Mouse (Mus musculus): Measurements from ENCODE around the gene Cept1. TPM values are rescaled to one million over a fixed set of nuclear protein-coding genes. Genes with fewer than 3 reads are reported as not detected.

The Cept1 gene
- polyA plus RNA-seq, 1 experiment from 2014 or later: 50.6 TPM

DNA sequence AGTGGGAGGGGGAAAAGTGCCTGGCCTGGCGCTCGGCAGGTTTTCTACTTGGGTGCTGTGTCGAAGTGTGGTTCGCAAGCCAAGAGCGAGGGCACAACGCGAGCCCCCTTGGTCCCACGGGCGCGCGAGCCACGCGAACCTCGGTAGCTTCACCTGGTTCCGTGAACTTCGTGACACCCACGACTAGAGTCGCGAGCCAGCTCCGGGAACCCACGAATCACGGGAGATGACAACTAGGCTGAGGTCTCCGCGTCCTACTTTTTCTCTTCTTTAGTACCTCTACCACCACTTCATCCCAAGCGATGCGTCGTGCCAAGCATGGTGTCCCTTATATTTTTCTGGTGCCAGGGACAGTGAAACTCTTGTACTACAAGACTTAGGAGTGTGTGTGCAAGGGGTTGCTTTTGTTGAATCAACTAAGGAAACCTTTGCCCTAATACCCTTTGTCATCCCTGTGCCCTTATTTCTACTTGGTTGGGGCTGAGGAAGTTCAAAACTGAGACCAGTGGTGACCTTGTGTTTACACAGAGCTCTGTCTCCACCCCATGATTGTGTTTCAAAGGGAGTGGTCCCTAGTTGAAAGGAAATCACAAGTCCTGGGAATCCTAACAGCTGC, 430 bp upstream of the Cept1 start:
- 0% methylated on average over 27 of the region's 27 CpGs for WGBS
- ATAC-seq (ENCODE audit: insufficient read depth, low FRiP score, low TSS enrichment): peak; percentile 35

GRCm38 (mm10) chr3:106544721-106545316, 2.8 kb downstream of the Cept1 start:
- no peak overlapping the region for H3K27ac ChIP-seq (ENCODE audit: low read depth, low read length)
- H3K9ac ChIP-seq (ENCODE audit: low read length): no peak overlapping the region
- WGBS: 93% methylated on average over 8 of the region's 8 CpGs
- DNase-seq (ENCODE audit: low spot score) (no peak), ATAC-seq (ENCODE audit: insufficient read depth, low FRiP score, low TSS enrichment) (no peak)
- no peak overlapping the region for H3K4me2 ChIP-seq (ENCODE audit: low read depth)
- no peaks in the 10 kb centered on the region for H3K9me3 ChIP-seq (ENCODE audit: control insufficient read depth, low read length)
- H3K4me1 ChIP-seq (ENCODE audit: control insufficient read depth, insufficient read depth, low read length): peaks cover 6% of the 10 kb centered on the region; the same call in 1 of the 2 replicates
- no peaks in the 10 kb centered on the region for H3K27me3 ChIP-seq (ENCODE audit: control insufficient read depth, insufficient read depth, low read length)
- no peak overlapping the region for H3K4me3 ChIP-seq (ENCODE audit: low read depth, low read length)
- H3K36me3 ChIP-seq (ENCODE audit: control insufficient read depth, insufficient read depth, low read length): no peaks in the 10 kb centered on the region

More for the DNA sequence above, 430 bp upstream of the Cept1 start:
- Histone ChIP-seq H3K36me3 (ENCODE audit: control insufficient read depth, insufficient read depth, low read length) (no peaks in the 10 kb centered on the region), H3K27ac (ENCODE audit: low read depth, low read length) (peak overlapping the region; percentile 90), H3K4me3 (ENCODE audit: low read depth, low read length) (peak overlapping the region; percentile 72), H3K4me1 (ENCODE audit: control insufficient read depth, insufficient read depth, low read length) (peaks cover 6% of the 10 kb centered on the region; the same call in 1 of the 2 replicates), H3K4me2 (ENCODE audit: low read depth) (peak overlapping the region; percentile 58), H3K9ac (ENCODE audit: low read length) (peak overlapping the region; percentile 90), H3K9me3 (ENCODE audit: control insufficient read depth, low read length) (no peaks in the 10 kb centered on the region), H3K27me3 (ENCODE audit: control insufficient read depth, insufficient read depth, low read length) (no peaks in the 10 kb centered on the region)
- peak; percentile 39 for DNase-seq (ENCODE audit: low spot score)

DNA sequence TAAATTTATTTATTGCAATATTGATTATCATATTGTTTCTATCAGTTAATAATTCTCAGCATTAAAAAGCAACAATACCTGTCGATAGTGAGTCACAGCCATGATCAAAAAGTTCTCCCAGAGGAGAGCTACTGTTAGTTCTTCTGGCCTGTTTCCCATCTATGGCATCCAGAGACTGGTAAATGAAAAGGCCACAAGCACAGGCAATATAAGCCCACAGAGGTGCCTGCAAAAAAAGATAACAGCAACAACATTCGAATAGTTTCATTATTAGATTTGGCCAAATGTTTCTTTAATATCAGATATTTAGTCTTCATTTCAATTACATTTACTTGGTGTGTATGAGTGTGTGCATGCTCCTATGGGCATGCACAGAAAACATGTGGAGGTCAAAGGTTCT, 14.3 kb downstream of the Cept1 start:
- H3K9me3 ChIP-seq (ENCODE audit: control insufficient read depth, low read length): no peaks in the 10 kb centered on the region
- H3K4me3 ChIP-seq (ENCODE audit: low read depth, low read length): no peak overlapping the region
- ATAC-seq (ENCODE audit: insufficient read depth, low FRiP score, low TSS enrichment) (no peak), DNase-seq (ENCODE audit: low spot score) (no peak)
- WGBS: 91% methylated on average over 2 of the region's 2 CpGs
- H3K36me3 ChIP-seq (ENCODE audit: control insufficient read depth, insufficient read depth, low read length): 0 out of 2 replicates have a peak, but pooled peaks cover 1% of the 10 kb centered on the region
- no peak overlapping the region for H3K9ac ChIP-seq (ENCODE audit: low read length)
- no peaks in the 10 kb centered on the region for H3K27me3 ChIP-seq (ENCODE audit: control insufficient read depth, insufficient read depth, low read length)
- H3K4me1 ChIP-seq (ENCODE audit: control insufficient read depth, insufficient read depth, low read length): no peaks in the 10 kb centered on the region
- H3K4me2 ChIP-seq (ENCODE audit: low read depth): no peak overlapping the region
- no peak overlapping the region for H3K27ac ChIP-seq (ENCODE audit: low read depth, low read length)

GRCm38 (mm10) chr3:106528032-106528431, 19.6 kb downstream of the Cept1 start:
- Histone ChIP-seq H3K4me3 (ENCODE audit: low read depth, low read length) (no peak overlapping the region), H3K4me2 (ENCODE audit: low read depth) (no peak overlapping the region), H3K4me1 (ENCODE audit: control insufficient read depth, insufficient read depth, low read length) (no peaks in the 10 kb centered on the region), H3K9ac (ENCODE audit: low read length) (no peak overlapping the region), H3K9me3 (ENCODE audit: control insufficient read depth, low read length) (no peaks in the 10 kb centered on the region), H3K27me3 (ENCODE audit: control insufficient read depth, insufficient read depth, low read length) (no peaks in the 10 kb centered on the region), H3K36me3 (ENCODE audit: control insufficient read depth, insufficient read depth, low read length) (no peaks in the 10 kb centered on the region), H3K27ac (ENCODE audit: low read depth, low read length) (no peak overlapping the region)
- WGBS: 94% methylated on average over 2 of the region's 2 CpGs
- no peak for ATAC-seq (ENCODE audit: insufficient read depth, low FRiP score, low TSS enrichment)
- DNase-seq (ENCODE audit: low spot score): no peak

DNA sequence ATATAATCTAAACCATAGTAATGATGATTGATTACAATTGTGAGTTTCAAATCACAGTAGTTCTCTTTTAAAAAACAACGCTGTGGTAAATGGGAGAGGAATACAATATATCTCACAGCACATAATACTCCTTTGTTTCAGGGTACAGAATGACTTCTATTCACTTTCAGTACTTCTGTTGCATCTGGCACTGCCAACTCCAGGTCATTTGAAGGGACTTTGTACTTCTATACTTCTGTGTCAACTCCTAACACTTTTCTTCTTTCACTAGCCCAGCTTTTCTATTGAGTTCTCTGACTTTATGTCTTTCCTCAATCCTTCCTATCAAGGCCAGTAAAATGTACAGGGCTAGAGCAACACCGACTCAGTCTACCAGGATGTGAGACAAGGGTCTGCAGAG, 21.2 kb downstream of the Cept1 start:
- H3K4me3 ChIP-seq (ENCODE audit: low read depth, low read length): no peak overlapping the region
- H3K36me3 ChIP-seq (ENCODE audit: control insufficient read depth, insufficient read depth, low read length): no peaks in the 10 kb centered on the region
- no peaks in the 10 kb centered on the region for H3K27me3 ChIP-seq (ENCODE audit: control insufficient read depth, insufficient read depth, low read length)
- H3K9me3 ChIP-seq (ENCODE audit: control insufficient read depth, low read length): no peaks in the 10 kb centered on the region
- DNase-seq (ENCODE audit: low spot score) (no peak), ATAC-seq (ENCODE audit: insufficient read depth, low FRiP score, low TSS enrichment) (no peak)
- 78% methylated on average over 2 of the region's 2 CpGs for WGBS
- H3K27ac ChIP-seq (ENCODE audit: low read depth, low read length): no peak overlapping the region
- no peak overlapping the region for H3K4me2 ChIP-seq (ENCODE audit: low read depth)
- H3K4me1 ChIP-seq (ENCODE audit: control insufficient read depth, insufficient read depth, low read length): no peaks in the 10 kb centered on the region
- no peak overlapping the region for H3K9ac ChIP-seq (ENCODE audit: low read length)

- DNase-seq (ENCODE audit: low spot score) (no peak), ATAC-seq (ENCODE audit: insufficient read depth, low FRiP score, low TSS enrichment) (no peak)
- Histone ChIP-seq H3K9me3 (ENCODE audit: control insufficient read depth, low read length) (no peaks in the 10 kb centered on the region), H3K36me3 (ENCODE audit: control insufficient read depth, insufficient read depth, low read length) (no peaks in the 10 kb centered on the region), H3K9ac (ENCODE audit: low read length) (no peak overlapping the region), H3K4me3 (ENCODE audit: low read depth, low read length) (no peak overlapping the region), H3K4me1 (ENCODE audit: control insufficient read depth, insufficient read depth, low read length) (no peaks in the 10 kb centered on the region), H3K27me3 (ENCODE audit: control insufficient read depth, insufficient read depth, low read length) (no peaks in the 10 kb centered on the region), H3K27ac (ENCODE audit: low read depth, low read length) (no peak overlapping the region), H3K4me2 (ENCODE audit: low read depth) (no peak overlapping the region)
- 93% methylated on average over 1 of the region's 1 CpGs for WGBS
These were observed 24.9 kb downstream of the Cept1 start for GRCm38 (mm10) chr3:106522730-106523129.

GRCm38 (mm10) chr3:106515016-106515415, 32.6 kb downstream of the Cept1 start:
- Histone ChIP-seq H3K4me2 (ENCODE audit: low read depth) (no peak overlapping the region), H3K4me1 (ENCODE audit: control insufficient read depth, insufficient read depth, low read length) (no peaks in the 10 kb centered on the region), H3K4me3 (ENCODE audit: low read depth, low read length) (no peak overlapping the region), H3K9ac (ENCODE audit: low read length) (no peak overlapping the region), H3K9me3 (ENCODE audit: control insufficient read depth, low read length) (no peaks in the 10 kb centered on the region), H3K27me3 (ENCODE audit: control insufficient read depth, insufficient read depth, low read length) (no peaks in the 10 kb centered on the region), H3K36me3 (ENCODE audit: control insufficient read depth, insufficient read depth, low read length) (no peaks in the 10 kb centered on the region), H3K27ac (ENCODE audit: low read depth, low read length) (no peak overlapping the region)
- no peak for DNase-seq (ENCODE audit: low spot score)
- no peak for ATAC-seq (ENCODE audit: insufficient read depth, low FRiP score, low TSS enrichment)
- 88% methylated on average over 6 of the region's 6 CpGs for WGBS

DNA sequence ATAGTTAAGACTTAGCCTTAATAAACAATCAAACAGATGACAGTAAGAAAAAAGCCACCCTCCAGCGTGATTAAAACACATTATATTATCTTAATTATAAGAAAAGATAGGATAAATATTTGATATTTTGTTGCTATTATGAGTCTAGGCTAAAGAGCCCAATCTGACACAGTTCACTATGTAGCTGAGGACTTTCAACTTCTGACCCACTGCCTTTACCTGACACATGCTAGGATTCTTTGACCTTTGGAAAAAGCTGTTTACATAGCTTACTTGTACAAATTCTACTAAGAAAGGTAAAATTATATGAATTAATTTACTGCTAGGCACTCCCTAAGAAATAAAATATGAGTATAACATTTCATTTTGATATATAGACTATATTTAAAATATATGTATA, 36.9 kb downstream of the Cept1 start:
- Histone ChIP-seq H3K4me2 (ENCODE audit: low read depth) (no peak overlapping the region), H3K9me3 (ENCODE audit: control insufficient read depth, low read length) (no peaks in the 10 kb centered on the region), H3K36me3 (ENCODE audit: control insufficient read depth, insufficient read depth, low read length) (no peaks in the 10 kb centered on the region), H3K4me1 (ENCODE audit: control insufficient read depth, insufficient read depth, low read length) (no peaks in the 10 kb centered on the region), H3K27ac (ENCODE audit: low read depth, low read length) (no peak overlapping the region), H3K27me3 (ENCODE audit: control insufficient read depth, insufficient read depth, low read length) (no peaks in the 10 kb centered on the region), H3K9ac (ENCODE audit: low read length) (no peak overlapping the region), H3K4me3 (ENCODE audit: low read depth, low read length) (no peak overlapping the region)
- WGBS: 94% methylated on average over 1 of the region's 1 CpGs
- ATAC-seq (ENCODE audit: insufficient read depth, low FRiP score, low TSS enrichment): no peak
- no peak for DNase-seq (ENCODE audit: low spot score)

DNA sequence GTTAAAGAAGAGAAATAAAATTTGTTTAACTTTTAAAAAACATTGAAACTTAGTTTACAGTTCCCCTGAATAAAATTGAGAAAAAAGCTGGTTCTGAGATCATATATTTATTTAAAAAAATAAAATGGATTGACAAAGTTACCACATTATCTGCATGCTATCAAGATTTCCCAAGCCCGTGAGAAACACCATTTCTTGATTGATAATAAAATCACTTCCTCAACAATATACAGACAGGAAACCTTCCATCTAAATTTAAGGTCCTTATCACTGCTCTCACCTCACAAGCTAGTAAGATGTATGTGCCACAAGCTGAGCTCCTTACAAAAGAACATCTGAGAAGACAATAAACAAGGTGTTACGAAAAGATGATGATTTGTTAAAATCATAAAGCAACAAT, 44.7 kb downstream of the Cept1 start:
- no peak overlapping the region for H3K9ac ChIP-seq (ENCODE audit: low read length)
- no peak for ATAC-seq (ENCODE audit: insufficient read depth, low FRiP score, low TSS enrichment)
- H3K4me1 ChIP-seq (ENCODE audit: control insufficient read depth, insufficient read depth, low read length): no peaks in the 10 kb centered on the region
- no peak overlapping the region for H3K27ac ChIP-seq (ENCODE audit: low read depth, low read length)
- H3K27me3 ChIP-seq (ENCODE audit: control insufficient read depth, insufficient read depth, low read length): no peaks in the 10 kb centered on the region
- WGBS: 92% methylated on average over 2 of the region's 2 CpGs
- H3K36me3 ChIP-seq (ENCODE audit: control insufficient read depth, insufficient read depth, low read length): no peaks in the 10 kb centered on the region; the same call in 1 of the 2 replicates
- H3K4me3 ChIP-seq (ENCODE audit: low read depth, low read length): no peak overlapping the region
- no peak overlapping the region for H3K4me2 ChIP-seq (ENCODE audit: low read depth)
- DNase-seq (ENCODE audit: low spot score): no peak
- H3K9me3 ChIP-seq (ENCODE audit: control insufficient read depth, low read length): no peaks in the 10 kb centered on the region

Data from neural tube, embryonic 11.5 days (tissue).